ENCODE assay signal across 9 mouse cellular contexts in the genomic region with DNA sequence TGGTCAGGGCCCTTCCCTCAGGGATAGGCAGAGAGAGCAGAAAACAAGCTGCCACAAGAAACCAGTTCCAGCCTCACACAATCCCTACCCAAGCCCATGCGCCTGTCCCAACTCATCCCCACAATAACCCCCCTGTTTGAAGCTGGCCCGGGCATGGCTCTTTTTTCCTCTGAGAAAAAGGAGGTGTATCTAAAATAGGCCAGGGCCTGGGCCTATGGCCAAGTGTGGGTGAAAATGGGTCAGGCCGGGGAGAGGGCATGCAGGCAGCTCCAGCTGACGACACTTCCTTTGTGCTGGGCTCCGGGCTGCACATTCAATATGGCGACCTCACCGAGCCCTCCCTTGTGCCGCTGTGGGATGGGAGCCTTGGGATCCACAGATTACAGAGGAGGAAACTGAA. TPM values are rescaled to one million over a fixed set of nuclear protein-coding genes. Genes with fewer than 3 reads are reported as not detected.
DNase-seq lines count a peak whose midpoint lies in the region; ATAC-seq lines count a peak whose summit lies in the region.
"Had no signal": no experiment of that assay in that cellular context is flagged by ENCODE, and none has a peak within 500 bp of the region (broad histone marks: within the 10 kb centered on the region; RNA-seq: fewer than 3 reads in every experiment).

No protein-coding gene starts in this region.

- no peaks in the 10 kb centered on the region for H3K27me3 ChIP-seq in forebrain, embryonic 13.5 days
- no peaks in the 10 kb centered on the region for H3K27me3 ChIP-seq in forebrain, embryonic 14.5 days (replicated peaks; ENCODE audit: control insufficient read depth, insufficient read depth, low read length)
- no peaks in the 10 kb centered on the region for H3K27me3 ChIP-seq in liver, embryonic 11.5 days (replicated peaks; ENCODE audit: control insufficient read depth, insufficient read depth, low read length)

- H3K9me3 ChIP-seq in forebrain, embryonic 13.5 days (replicated peaks), result no peaks in the 10 kb centered on the region; the same call in 1 of the 2 replicates
- H3K9me3 ChIP-seq in forebrain, embryonic 14.5 days (replicated peaks; ENCODE audit: control insufficient read depth, low read length), result no peaks in the 10 kb centered on the region
- H3K9me3 ChIP-seq in liver, embryonic 11.5 days (ENCODE audit: control insufficient read depth, low read length), result no peaks in the 10 kb centered on the region

- peaks cover 41% of the 10 kb centered on the region for H3K4me1 ChIP-seq in forebrain, embryonic 13.5 days
- H3K4me1 ChIP-seq in forebrain, embryonic 14.5 days (ENCODE audit: control insufficient read depth, insufficient read depth, low read length), result peaks cover 17% of the 10 kb centered on the region
- no peaks in the 10 kb centered on the region for H3K4me1 ChIP-seq in liver, embryonic 11.5 days (replicated peaks; ENCODE audit: control insufficient read depth, insufficient read depth, low read length)

- WGBS in forebrain, embryonic 13.5 days, result 64% methylated on average over 8 of the region's 8 CpGs
- 63% methylated on average over 8 of the region's 8 CpGs for WGBS in forebrain, embryonic 14.5 days
- WGBS in liver, embryonic 11.5 days, result 88% methylated on average over 8 of the region's 8 CpGs

- H3K9ac ChIP-seq in forebrain, embryonic 13.5 days, result no peak overlapping the region
- no peak overlapping the region for H3K9ac ChIP-seq in forebrain, embryonic 14.5 days (ENCODE audit: low read length)
- H3K9ac ChIP-seq in liver, embryonic 11.5 days (ENCODE audit: low read depth, low read length), result no peak overlapping the region

- H3K36me3 ChIP-seq in forebrain, embryonic 13.5 days (ENCODE audit: poor library complexity, severe bottlenecking), result no peaks in the 10 kb centered on the region
- no peaks in the 10 kb centered on the region for H3K36me3 ChIP-seq in forebrain, embryonic 14.5 days (ENCODE audit: control insufficient read depth, insufficient read depth, low read length)
- H3K36me3 ChIP-seq in liver, embryonic 11.5 days (ENCODE audit: control insufficient read depth, insufficient read depth, low read length), result no peaks in the 10 kb centered on the region

- no peak overlapping the region for H3K4me2 ChIP-seq in forebrain, embryonic 13.5 days
- H3K4me2 ChIP-seq in forebrain, embryonic 14.5 days (ENCODE audit: low read length), result no peak overlapping the region
- H3K4me2 ChIP-seq in liver, embryonic 11.5 days, result no peak overlapping the region

- no peak for ATAC-seq in forebrain, embryonic 13.5 days
- no peak for ATAC-seq in forebrain, embryonic 14.5 days
- no peak for ATAC-seq in liver, embryonic 11.5 days (replicated peaks; ENCODE audit: low FRiP score)

- no peak overlapping the region for H3K4me3 ChIP-seq in forebrain, embryonic 13.5 days
- no peak overlapping the region for H3K4me3 ChIP-seq in forebrain, embryonic 14.5 days (ENCODE audit: low read depth, low read length)
- H3K4me3 ChIP-seq in liver, embryonic 11.5 days (ENCODE audit: low read depth, low read length), result no peak overlapping the region

- DNase-seq in forebrain, embryonic 14.5 days (ENCODE audit: low spot score), result no peak
- DNase-seq in brain, adult 2 months (ENCODE audit: low read depth, low spot score), result peak; percentile 95
- peak; percentile 41 for DNase-seq in gastrocnemius, postnatal 25 days
- peak; percentile 61 to 63 for DNase-seq in layer of hippocampus, postnatal 36 days
- DNase-seq in urinary bladder, adult 18-20 months (ENCODE audit: low spot score in 2 of 2), result no peak
- no peak for DNase-seq in T-cell, adult 2 months (ENCODE audit: low spot score)
- DNase-seq in liver, embryonic 11.5 days (ENCODE audit: low spot score), result no peak

- 0 out of 2 replicates have a peak overlapping the region, but pooled peaks have one; percentile 3 for H3K27ac ChIP-seq in forebrain, embryonic 13.5 days
- no peak overlapping the region for H3K27ac ChIP-seq in forebrain, embryonic 14.5 days (ENCODE audit: low read depth, low read length)
- no peak overlapping the region for H3K27ac ChIP-seq in liver, embryonic 11.5 days (ENCODE audit: low read depth, low read length)

RNA-seq across cellular contexts. Expression of gene Crybb2, which starts 26.4 kb away (rescaled TPM):
- not detected in 2 replicates for polyA plus RNA-seq in forebrain, embryonic 13.5 days (2015; fragmentation: Nextera tagmentation; extraction: Ambion mirVana)
- not detected in 2 replicates for polyA plus RNA-seq in forebrain, embryonic 14.5 days (2014; fragmentation: Nextera tagmentation; extraction: Ambion mirVana)
- total RNA-seq in gastrocnemius, postnatal 25 days (2021), result not detected
- not detected for total RNA-seq in layer of hippocampus, postnatal 36 days (2021)
- polyA plus RNA-seq in liver, embryonic 11.5 days (2014; fragmentation: Nextera tagmentation; extraction: Ambion mirVana), result not detected in 2 replicates
- total RNA-seq: left cerebral cortex, adult 8-10 months had no signal

RNA-seq across cellular contexts. Expression of gene Grk3, which starts 27.9 kb away (rescaled TPM):
- 8.1 and 8.7 TPM in 2 replicates for polyA plus RNA-seq in forebrain, embryonic 13.5 days (2015; fragmentation: Nextera tagmentation; extraction: Ambion mirVana)
- polyA plus RNA-seq in forebrain, embryonic 14.5 days (2014; fragmentation: Nextera tagmentation; extraction: Ambion mirVana), result 4.4 and 9.0 TPM in 2 replicates
- 1 to 10 TPM; 3.6 to 4.5 TPM for total RNA-seq in gastrocnemius, postnatal 25 days (2021)
- total RNA-seq in layer of hippocampus, postnatal 36 days (2021), result 10 to 100 TPM; 74.5 to 80.8 TPM
- 3.8 and 4.2 TPM in 2 replicates for polyA plus RNA-seq in liver, embryonic 11.5 days (2014; fragmentation: Nextera tagmentation; extraction: Ambion mirVana)

RNA-seq across cellular contexts. Expression of gene Crybb3, which starts 37.9 kb away (rescaled TPM):
- 0.57 and 0.65 TPM in 2 replicates for polyA plus RNA-seq in forebrain, embryonic 13.5 days (2015; fragmentation: Nextera tagmentation; extraction: Ambion mirVana)
- 0.48 and 0.70 TPM in 2 replicates for polyA plus RNA-seq in forebrain, embryonic 14.5 days (2014; fragmentation: Nextera tagmentation; extraction: Ambion mirVana)
- total RNA-seq in gastrocnemius, postnatal 25 days (2021), result 1 to 10 TPM in 1 of 2 experiments, under 1 TPM in 1; 0.62 to 1.5 TPM
- 1 to 10 TPM; 1.6 to 3.3 TPM for total RNA-seq in layer of hippocampus, postnatal 36 days (2021)
- polyA plus RNA-seq in liver, embryonic 11.5 days (2014; fragmentation: Nextera tagmentation; extraction: Ambion mirVana), result 0.27 and 0.49 TPM in 2 replicates

Comparison
In these comparisons a context has a peak if more than half of its experiments do, and no peak if none do; other contexts are left out.
1. DNase-seq: peak in brain, adult 2 months (single experiment), gastrocnemius, postnatal 25 days (single experiment) and layer of hippocampus, postnatal 36 days (2 of 2); none in forebrain, embryonic 14.5 days (single experiment), urinary bladder, adult 18-20 months (0 of 2), T-cell, adult 2 months (single experiment) and liver, embryonic 11.5 days (single experiment).